Mouse (Mus musculus) intestine, embryonic 16.5 days (tissue): ENCODE measurements around the gene C8b. TPM values are rescaled to one million over a fixed set of nuclear protein-coding genes. Genes with fewer than 3 reads are reported as not detected.

Experiments used
- ATAC-seq: fragments of 200-750 bp; cut with Nextera tagmentation; 2 replicates; pipeline ENCODE4 v1.8.0; 2017; ENCODE audit warnings: moderate TSS enrichment, moderate library complexity
- H3K27ac ChIP-seq: fragments of 300-500 bp; sonication (generic); 2 replicates; pipeline ENCODE4 v1.5.1; 2014; ENCODE audit warnings: mild to moderate bottlenecking, low read length
- H3K27me3 ChIP-seq: fragments of 300-500 bp; sonication (generic); replicated peaks from 2 replicates; pipeline ENCODE4 v1.6.1; 2014; ENCODE audit warnings: low read length, control low read depth, mixed read lengths; ENCODE audit not compliant: control insufficient read depth, insufficient read depth
- H3K36me3 ChIP-seq: fragments of 300-500 bp; sonication (generic); 2 replicates; pipeline ENCODE4 v1.6.1; 2014; ENCODE audit warnings: low read length, control low read depth; ENCODE audit not compliant: control insufficient read depth, insufficient read depth
- H3K4me1 ChIP-seq: fragments of 300-500 bp; sonication (generic); 2 replicates; pipeline ENCODE4 v1.6.1; 2014; ENCODE audit warnings: low read length, control low read depth, mixed read lengths; ENCODE audit not compliant: control insufficient read depth, insufficient read depth
- H3K4me2 ChIP-seq: fragments of 300-500 bp; sonication (generic); 2 replicates; pipeline ENCODE4 v1.6.1; 2014; ENCODE audit warnings: low read depth, low read length, control low read depth
- H3K4me3 ChIP-seq: fragments of 300-500 bp; sonication (generic); 2 replicates; pipeline ENCODE4 v1.5.1; 2014; ENCODE audit warnings: mild to moderate bottlenecking, low read length
- H3K9ac ChIP-seq: fragments of 300-500 bp; sonication (generic); 2 replicates; pipeline ENCODE4 v1.6.1; 2014; ENCODE audit warnings: low read depth, low read length
- H3K9me3 ChIP-seq: fragments of 300-500 bp; sonication (generic); 2 replicates; pipeline ENCODE4 v1.6.1; 2016; ENCODE audit warnings: low read length, control low read depth; ENCODE audit not compliant: control insufficient read depth
- WGBS: fragments of 180-500 bp; shearing (Covaris S2); extraction: QIAGEN DNeasy Blood & Tissue Kit; methylation state at CpG from one replicate; pipeline ENCODE4 v1.1.7; 2014; 5-methylcytosine and 5-hydroxymethylcytosine counted together
- polyA plus RNA-seq: library from polyadenylated mRNA; unstranded; fragments of >200 nt; fragmentation: Nextera tagmentation; extraction: Ambion mirVana; gene quantifications from 2 replicates; pipeline ENCODE4 v1.2.1, GENCODE M21; 2015

Gene C8b
- polyA plus RNA-seq, 1 experiment from 2014 or later, result 1.1 TPM

GRCm38 (mm10) chr4:104801625-104802024 lies 35.5 kb downstream of the C8b start:
- no peaks in the 10 kb centered on the region for H3K36me3 ChIP-seq
- H3K4me2 ChIP-seq, result no peak overlapping the region
- no peaks in the 10 kb centered on the region for H3K4me1 ChIP-seq
- 92% methylated on average over 3 of the region's 3 CpGs for WGBS
- no peaks in the 10 kb centered on the region for H3K27me3 ChIP-seq
- H3K4me3 ChIP-seq, result no peak overlapping the region
- H3K27ac ChIP-seq, result no peak overlapping the region
- ATAC-seq, result no peak
- H3K9me3 ChIP-seq, result no peaks in the 10 kb centered on the region
- no peak overlapping the region for H3K9ac ChIP-seq

- no peaks in the 10 kb centered on the region for H3K9me3 ChIP-seq
- no peaks in the 10 kb centered on the region for H3K27me3 ChIP-seq
- no peaks in the 10 kb centered on the region for H3K4me1 ChIP-seq
- H3K4me3 ChIP-seq, result no peak overlapping the region
- H3K27ac ChIP-seq, result no peak overlapping the region
- H3K9ac ChIP-seq, result no peak overlapping the region
- no peak for ATAC-seq
- H3K4me2 ChIP-seq, result no peak overlapping the region
- 64% methylated on average over 4 of the region's 4 CpGs for whole genome bisulfite sequencing
- H3K36me3 ChIP-seq, result no peaks in the 10 kb centered on the region
These were observed 38.0 kb downstream of the C8b start for GRCm38 (mm10) chr4:104804100-104804499.

GRCm38 (mm10) chr4:104805414-104806257 lies 39.5 kb downstream of the C8b start:
- H3K27ac ChIP-seq, result no peak overlapping the region
- no peak for ATAC-seq

GRCm38 (mm10) chr4:104810710-104811286 lies 44.7 kb downstream of the C8b start:
- WGBS, result 57% methylated on average over 10 of the region's 10 CpGs
- ATAC-seq, result no peak
- H3K27ac ChIP-seq, result no peak overlapping the region
- no peaks in the 10 kb centered on the region for H3K36me3 ChIP-seq
- no peak overlapping the region for H3K4me2 ChIP-seq
- H3K9ac ChIP-seq, result no peak overlapping the region
- no peak overlapping the region for H3K4me3 ChIP-seq
- H3K9me3 ChIP-seq, result no peaks in the 10 kb centered on the region
- H3K27me3 ChIP-seq, result no peaks in the 10 kb centered on the region
- no peaks in the 10 kb centered on the region for H3K4me1 ChIP-seq

More at GRCm38 (mm10) chr4:104805414-104806257, 39.5 kb downstream of the C8b start:
- WGBS, result 72% methylated on average over 19 of the region's 19 CpGs
- Histone ChIP-seq H3K9me3 (no peaks in the 10 kb centered on the region), H3K36me3 (no peaks in the 10 kb centered on the region), H3K4me2 (no peak overlapping the region), H3K4me3 (no peak overlapping the region), H3K4me1 (no peaks in the 10 kb centered on the region), H3K27me3 (no peaks in the 10 kb centered on the region), H3K9ac (no peak overlapping the region)

- H3K27ac ChIP-seq, result no peak overlapping the region
- H3K36me3 ChIP-seq, result no peaks in the 10 kb centered on the region
- H3K9ac ChIP-seq, result no peak overlapping the region
- no peak overlapping the region for H3K4me2 ChIP-seq
- no peaks in the 10 kb centered on the region for H3K27me3 ChIP-seq
- 83% methylated on average over 2 of the region's 2 CpGs for WGBS
- no peak for ATAC-seq
- H3K9me3 ChIP-seq, result no peaks in the 10 kb centered on the region
- H3K4me1 ChIP-seq, result no peaks in the 10 kb centered on the region
- no peak overlapping the region for H3K4me3 ChIP-seq
These were observed 47.5 kb downstream of the C8b start for GRCm38 (mm10) chr4:104813617-104814016.

- H3K4me1 ChIP-seq, result no peaks in the 10 kb centered on the region
- no peaks in the 10 kb centered on the region for H3K9me3 ChIP-seq
- H3K27me3 ChIP-seq, result no peaks in the 10 kb centered on the region
- no peak overlapping the region for H3K9ac ChIP-seq
- no peak overlapping the region for H3K27ac ChIP-seq
- H3K4me3 ChIP-seq, result no peak overlapping the region
- WGBS, result 83% methylated on average over 4 of the region's 4 CpGs
- ATAC-seq, result peak; percentile 64; the same call in 1 of the 2 replicates
- no peak overlapping the region for H3K4me2 ChIP-seq
- no peaks in the 10 kb centered on the region for H3K36me3 ChIP-seq
These were observed 50.6 kb downstream of the C8b start for GRCm38 (mm10) chr4:104816519-104817232.

GRCm38 (mm10) chr4:104817509-104817908 lies 51.4 kb downstream of the C8b start:
- no peaks in the 10 kb centered on the region for H3K4me1 ChIP-seq
- ATAC-seq, result 0 out of 2 replicates have a peak, but pooled peaks have one; percentile 38
- 61% methylated on average over 2 of the region's 2 CpGs for WGBS
- H3K4me2 ChIP-seq, result no peak overlapping the region
- no peak overlapping the region for H3K27ac ChIP-seq
- no peak overlapping the region for H3K9ac ChIP-seq
- H3K4me3 ChIP-seq, result no peak overlapping the region
- no peaks in the 10 kb centered on the region for H3K27me3 ChIP-seq
- H3K9me3 ChIP-seq, result no peaks in the 10 kb centered on the region
- H3K36me3 ChIP-seq, result no peaks in the 10 kb centered on the region

GRCm38 (mm10) chr4:104818986-104819385 lies 52.9 kb downstream of the C8b start:
- no peak overlapping the region for H3K9ac ChIP-seq
- no peak overlapping the region for H3K4me2 ChIP-seq
- ATAC-seq, result no peak
- WGBS, result 63% methylated on average over 4 of the region's 4 CpGs
- H3K4me3 ChIP-seq, result no peak overlapping the region
- no peaks in the 10 kb centered on the region for H3K36me3 ChIP-seq
- H3K9me3 ChIP-seq, result no peaks in the 10 kb centered on the region
- H3K27me3 ChIP-seq, result no peaks in the 10 kb centered on the region
- H3K4me1 ChIP-seq, result 0 out of 2 replicates have a peak, but pooled peaks cover 3% of the 10 kb centered on the region
- H3K27ac ChIP-seq, result no peak overlapping the region

GRCm38 (mm10) chr4:104819891-104820290 lies 53.8 kb downstream of the C8b start:
- no peak overlapping the region for H3K27ac ChIP-seq
- no peaks in the 10 kb centered on the region for H3K27me3 ChIP-seq
- no peak overlapping the region for H3K9ac ChIP-seq
- no peak overlapping the region for H3K4me3 ChIP-seq
- no peak for ATAC-seq
- no peak overlapping the region for H3K4me2 ChIP-seq
- H3K4me1 ChIP-seq, result 0 out of 2 replicates have a peak, but pooled peaks cover 3% of the 10 kb centered on the region
- H3K9me3 ChIP-seq, result no peaks in the 10 kb centered on the region
- no peaks in the 10 kb centered on the region for H3K36me3 ChIP-seq
- 69% methylated on average over 4 of the region's 4 CpGs for WGBS
